5 mouse cellular contexts compared by ENCODE assay signal in the genomic region with DNA sequence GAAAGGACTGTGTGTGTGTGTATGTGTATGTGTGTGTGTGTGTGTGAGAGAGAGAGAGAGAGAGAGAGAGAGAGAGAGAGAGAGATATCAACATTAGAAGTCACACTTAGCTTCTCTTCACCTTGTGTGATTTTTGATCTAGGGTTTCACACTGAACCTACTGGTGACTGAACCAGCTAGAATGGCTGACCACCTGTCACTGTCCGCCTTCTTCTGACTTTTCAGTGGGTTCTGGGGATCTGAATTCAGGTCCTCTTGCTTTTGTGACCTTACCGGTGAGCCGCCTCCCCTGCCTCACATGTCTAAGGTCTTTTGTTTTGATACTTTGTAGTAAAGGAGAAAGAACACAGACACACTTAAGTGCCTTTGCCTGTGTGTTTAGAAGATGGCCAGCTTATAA.
"Had no signal": no experiment of that assay in that cellular context is flagged by ENCODE, and none has a peak within 500 bp of the region (broad histone marks: within the 10 kb centered on the region; RNA-seq: fewer than 3 reads in every experiment).

No protein-coding gene starts in this region.

- H3K9me3 ChIP-seq: limb, embryonic 15.5 days; liver, embryonic 12.5 days; midbrain, embryonic 12.5 days had no signal

- ATAC-seq: midbrain, embryonic 16.5 days had no signal

- H3K27ac ChIP-seq: limb, embryonic 15.5 days; midbrain, embryonic 12.5 days had no signal

- H3K4me3 ChIP-seq: limb, embryonic 15.5 days; liver, embryonic 12.5 days; midbrain, embryonic 12.5 days had no signal

- H3K4me2 ChIP-seq: midbrain, embryonic 12.5 days had no signal

- H3K9ac ChIP-seq: limb, embryonic 15.5 days; midbrain, embryonic 12.5 days had no signal

- H3K27me3 ChIP-seq: limb, embryonic 15.5 days; liver, embryonic 12.5 days; midbrain, embryonic 12.5 days had no signal

- DNase-seq: right cerebral cortex, postnatal 25 days had no signal

- H3K36me3 ChIP-seq: limb, embryonic 15.5 days; liver, embryonic 12.5 days; midbrain, embryonic 12.5 days had no signal
